Mouse (Mus musculus) natural killer cell, adult 2 months (primary cell): Measurements from ENCODE around the gene Maml3.
A peak's percentile ranks its signal among the peaks of the same experiment; 100 is the strongest.

Source experiments
- DNase-seq, 2 experiments: peaks; one replicate each; pipeline ENCODE4 v3.0.0; 2022; ENCODE audit warnings: low spot score in 2 of 2

Maml3 gene

DNA sequence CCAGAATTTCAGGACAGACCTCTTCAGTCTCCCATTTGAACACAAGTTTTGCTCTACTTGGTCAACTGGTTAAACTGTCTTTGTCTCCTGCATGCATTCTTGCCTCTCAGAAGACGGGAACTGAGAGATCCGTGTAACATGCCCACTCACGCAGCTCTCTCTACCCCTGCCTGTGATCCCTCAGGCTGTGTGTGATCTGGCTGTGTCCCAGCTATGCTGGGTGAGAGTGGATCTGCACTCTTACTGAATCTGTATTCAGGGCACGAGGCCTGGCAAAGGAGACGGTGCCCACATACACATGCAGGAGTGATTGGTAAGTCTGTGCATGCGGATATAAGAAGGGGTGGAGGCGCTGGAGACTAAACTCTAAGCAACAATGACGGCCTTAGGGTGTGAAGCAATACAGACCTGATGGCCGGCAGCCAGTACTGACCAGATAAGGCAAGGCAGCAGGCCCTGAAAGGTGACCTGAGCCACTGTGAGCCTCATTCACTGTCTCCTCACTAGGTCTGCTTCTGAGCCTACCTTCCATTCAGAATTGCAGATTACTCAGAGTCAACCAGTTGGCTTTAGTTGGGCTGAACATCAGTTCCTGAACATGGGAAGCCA lies 274.0 kb downstream of the Maml3 start:
- no peak for DNase-seq

DNA sequence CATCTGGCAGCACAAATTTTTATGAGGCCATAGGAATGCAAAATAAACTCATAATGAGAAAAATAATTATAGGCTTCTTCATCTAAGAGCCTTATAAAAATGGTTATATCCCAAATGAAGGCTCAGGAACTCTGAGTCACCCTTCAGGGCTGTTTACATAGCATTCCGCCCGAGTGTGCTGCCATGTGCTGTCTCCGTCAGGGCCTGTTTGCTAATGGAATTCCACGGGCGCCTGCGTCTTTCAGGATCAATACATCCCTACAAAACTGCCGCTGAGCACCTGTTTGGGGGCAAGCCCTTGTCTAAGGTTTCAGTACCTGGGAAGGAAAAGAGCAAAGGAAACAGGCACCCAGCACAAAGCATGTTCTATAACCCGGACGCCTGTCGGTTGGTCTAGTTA lies 279.3 kb downstream of the Maml3 start:
- DNase-seq = no peak

GRCm38 (mm10) chr3:51824506-51824905 lies 280.4 kb downstream of the Maml3 start:
- DNase-seq = no peak

- DNase-seq = no peak
Observed at GRCm38 (mm10) chr3:51821551-51821950, 283.3 kb downstream of the Maml3 start.

- DNase-seq = no peak
Observed at GRCm38 (mm10) chr3:51819109-51819508, 285.8 kb downstream of the Maml3 start.

DNA sequence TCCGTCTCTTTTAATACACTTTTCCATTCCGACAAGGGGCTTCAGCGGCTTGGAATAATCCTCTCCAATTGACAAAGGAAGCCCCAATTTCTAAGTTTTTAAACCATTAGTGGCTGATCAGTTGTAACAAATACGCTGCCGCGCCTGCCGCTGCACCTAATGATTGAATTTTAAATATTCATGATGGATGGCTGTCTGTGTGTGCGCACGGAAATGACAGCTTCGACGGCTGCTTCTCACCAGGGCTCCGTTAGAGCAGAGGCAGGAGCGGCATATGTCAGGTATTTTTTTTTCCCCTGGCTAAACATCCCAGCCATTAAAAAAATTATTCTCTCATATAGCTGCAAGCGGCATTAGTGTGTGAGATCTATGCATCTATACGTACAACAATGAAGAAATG lies 287.0 kb downstream of the Maml3 start:
- DNase-seq = no peak

- no peak for DNase-seq
Observed at GRCm38 (mm10) chr3:51817329-51817728, 287.5 kb downstream of the Maml3 start.

DNA sequence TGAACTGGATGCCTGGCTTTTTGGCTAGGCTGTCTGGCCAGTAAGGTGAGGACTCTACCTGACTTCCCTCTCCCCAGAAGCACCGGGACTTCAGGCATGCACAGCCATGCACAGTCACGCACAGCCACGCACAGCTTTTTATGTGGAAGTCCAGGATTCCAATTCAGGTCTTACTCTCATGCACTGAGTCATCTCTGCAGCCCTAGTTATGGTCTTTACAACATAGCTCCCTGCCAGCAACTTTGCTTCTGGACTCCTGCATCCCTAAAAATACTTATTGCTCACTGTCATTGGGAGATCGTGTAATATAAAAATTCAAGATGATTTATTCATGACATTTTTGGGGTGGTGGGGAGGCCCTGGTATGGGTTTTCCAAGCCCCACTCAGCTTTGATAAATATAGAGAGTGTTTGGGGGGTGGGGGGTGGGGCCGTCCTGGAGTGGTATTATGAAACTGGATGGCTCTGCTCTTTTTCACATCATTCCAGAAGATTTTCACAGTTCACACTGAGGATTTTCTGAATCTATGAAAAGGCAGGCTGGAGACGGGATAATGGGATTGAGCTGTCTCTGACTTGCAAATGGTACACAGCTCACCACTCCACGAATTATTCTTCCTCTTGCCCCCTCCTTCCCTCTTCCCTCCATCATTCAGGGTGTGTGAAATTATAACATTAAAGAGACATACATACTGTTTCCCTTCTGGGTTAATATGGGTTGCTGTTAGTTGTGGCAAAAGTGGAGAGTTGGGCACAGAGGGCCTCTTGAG lies 288.2 kb downstream of the Maml3 start:
- DNase-seq = no peak

DNA sequence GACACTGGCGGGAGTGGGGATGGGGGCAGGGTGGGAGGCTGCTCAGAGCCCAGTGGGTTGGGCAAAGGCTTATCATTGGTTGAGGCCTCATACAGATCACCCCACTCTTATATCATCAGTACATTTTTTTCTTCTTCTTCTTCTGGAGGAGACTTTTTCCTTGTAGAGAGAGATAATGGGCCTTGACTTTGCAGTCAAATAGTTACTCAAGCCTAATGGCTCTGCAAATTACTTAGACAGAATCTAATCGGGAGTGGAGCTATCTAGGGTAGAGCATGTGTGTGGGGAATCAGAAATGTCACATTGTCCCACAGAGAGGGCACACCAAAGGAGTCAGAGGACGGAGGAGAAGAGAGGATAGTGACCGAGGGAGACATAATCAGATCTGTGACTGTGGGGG lies 290.8 kb downstream of the Maml3 start:
- no peak for DNase-seq

DNA sequence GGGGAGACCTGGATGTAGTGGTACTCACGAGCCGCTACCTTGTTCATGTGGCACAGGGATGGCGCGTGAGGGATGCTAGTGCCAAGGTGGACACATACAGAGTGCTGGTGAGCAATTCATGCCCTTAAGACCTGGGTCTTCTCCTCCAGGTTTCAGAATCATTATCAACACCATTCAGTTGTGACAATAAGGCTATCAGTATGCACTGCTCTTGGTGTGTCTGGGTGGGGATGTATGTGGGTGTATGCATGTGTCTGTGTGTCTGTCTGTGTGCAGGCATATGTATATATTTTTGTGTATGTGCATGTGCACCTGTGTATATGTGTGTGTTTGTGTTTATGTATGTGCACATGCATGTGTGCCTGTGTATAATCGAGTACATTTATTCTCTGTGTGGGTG lies 291.7 kb downstream of the Maml3 start:
- no peak for DNase-seq

DNA sequence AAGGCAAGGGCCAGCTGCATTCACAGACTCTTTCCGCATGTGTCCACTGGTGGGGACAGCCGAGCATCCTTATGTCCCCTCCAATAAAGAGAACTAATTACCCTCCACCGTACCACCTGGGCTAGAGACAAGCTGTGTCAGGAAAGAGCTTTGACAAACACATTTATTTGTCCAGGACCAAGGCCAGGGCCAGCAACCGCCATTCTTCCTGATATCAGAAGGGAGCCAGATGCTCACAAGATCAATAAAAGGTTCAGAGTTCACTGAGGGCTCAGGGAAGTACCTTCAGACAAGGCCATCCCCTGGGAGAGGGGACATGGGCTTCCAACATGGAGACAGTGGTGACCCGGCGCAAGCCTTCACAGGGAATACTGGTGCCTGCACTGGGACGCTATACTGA lies 294.1 kb downstream of the Maml3 start:
- no peak for DNase-seq

GRCm38 (mm10) chr3:51809822-51810221 lies 295.1 kb downstream of the Maml3 start:
- no peak for DNase-seq

- DNase-seq = no peak
Observed at GRCm38 (mm10) chr3:51807981-51808870, 296.6 kb downstream of the Maml3 start.

DNA sequence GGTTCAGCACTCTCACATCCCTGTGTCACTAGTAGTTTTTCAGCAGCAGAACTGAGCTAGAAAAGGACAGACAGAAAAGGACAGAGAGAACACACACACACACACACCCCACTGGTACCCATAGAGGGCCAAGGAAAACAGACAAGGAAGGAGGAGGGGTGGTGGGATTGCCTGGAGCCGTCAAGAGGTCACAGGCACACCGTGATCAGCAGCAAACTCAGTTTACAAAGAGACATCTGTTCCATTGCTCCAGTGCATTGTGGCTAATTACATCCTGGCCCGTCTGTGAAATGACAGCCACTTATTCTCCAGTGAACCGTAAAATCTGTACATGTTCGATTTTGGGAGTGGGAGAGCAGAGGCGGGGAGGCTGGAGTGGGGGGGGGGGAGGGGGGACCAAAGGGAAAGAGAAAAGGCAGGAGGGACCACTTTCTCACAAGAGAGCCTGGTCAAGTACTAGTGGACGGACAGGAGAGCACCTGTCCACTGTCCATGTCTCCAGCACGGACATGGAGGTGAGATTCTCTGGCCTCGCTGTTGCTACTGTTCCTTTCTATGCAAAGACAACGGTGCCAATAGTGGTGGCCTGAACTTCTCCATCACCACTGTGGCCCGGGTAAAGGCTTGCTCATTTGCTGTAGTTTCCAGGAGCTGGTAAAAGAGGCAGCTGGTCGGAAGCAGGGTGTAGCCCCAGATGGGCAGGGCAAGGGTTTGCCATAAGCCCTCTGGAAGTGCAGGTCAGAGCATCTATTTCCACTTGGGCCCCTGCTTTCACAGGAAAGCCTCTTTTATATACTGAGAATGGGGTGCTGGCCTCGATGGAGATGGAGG lies 299.2 kb downstream of the Maml3 start:
- DNase-seq = no peak

GRCm38 (mm10) chr3:51803903-51804302 lies 301.0 kb downstream of the Maml3 start:
- DNase-seq = no peak

DNA sequence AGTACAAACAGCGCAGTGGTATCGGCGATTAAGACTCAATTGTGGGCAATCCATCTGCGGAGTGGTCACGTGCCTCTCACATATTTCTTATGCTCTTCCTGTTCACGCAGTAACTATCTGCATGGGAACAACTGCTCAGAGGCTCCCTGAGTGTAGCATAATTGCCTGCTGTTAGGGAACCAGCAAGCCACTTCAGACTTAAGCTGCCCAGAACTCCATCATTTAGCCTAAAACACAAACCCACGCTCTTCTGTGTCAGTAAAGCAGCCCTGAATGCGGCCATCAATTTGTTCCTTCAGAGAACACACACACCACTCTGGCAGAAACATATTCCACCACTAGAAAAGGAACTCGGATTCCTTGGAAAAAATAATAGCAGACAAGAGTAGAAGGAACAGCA lies 305.2 kb downstream of the Maml3 start:
- DNase-seq = no peak

DNA sequence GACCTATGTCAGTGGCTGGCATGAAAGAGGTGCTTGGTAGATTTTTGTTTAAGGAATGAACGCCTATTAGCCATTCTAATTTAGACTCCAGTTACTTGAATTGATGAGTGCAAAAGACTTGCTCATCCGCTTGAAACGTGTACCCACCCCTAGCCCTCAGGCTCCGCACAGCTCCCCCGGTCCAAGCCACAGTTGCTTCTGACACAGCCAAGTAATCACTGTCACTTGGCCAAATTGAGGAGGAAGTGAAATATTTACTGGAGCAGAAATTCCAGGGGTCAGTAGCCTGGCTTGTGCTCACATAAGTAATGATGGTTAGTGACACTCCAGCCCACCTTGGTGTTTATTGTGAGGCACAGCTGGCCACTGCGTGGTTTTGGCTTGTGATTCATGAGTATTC lies 308.0 kb downstream of the Maml3 start:
- peak in 1 of 2 experiments; percentile 8 for DNase-seq

GRCm38 (mm10) chr3:51796219-51796828 lies 308.6 kb downstream of the Maml3 start:
- DNase-seq = peak in 1 of 2 experiments; percentile 21

DNA sequence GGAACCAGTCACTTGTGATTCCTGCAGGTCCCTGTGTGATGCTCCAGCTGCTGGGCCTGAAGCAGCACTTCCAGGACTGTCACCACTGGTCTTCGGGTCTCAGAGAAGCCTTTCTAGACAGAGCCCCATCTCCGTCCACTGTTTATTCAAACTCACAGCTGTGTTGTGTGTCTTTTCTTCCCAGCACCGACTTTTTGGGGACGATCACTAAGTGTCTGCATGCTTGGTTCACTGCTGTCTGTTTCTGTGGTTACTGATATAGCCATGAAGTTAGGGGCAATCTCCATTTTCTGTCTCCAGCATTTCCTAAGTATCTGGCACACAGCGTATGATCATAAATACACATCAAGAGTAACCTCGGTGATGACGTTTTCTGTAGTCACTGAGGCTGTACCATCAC lies 313.3 kb downstream of the Maml3 start:
- no peak for DNase-seq

GRCm38 (mm10) chr3:51789389-51789904 lies 315.4 kb downstream of the Maml3 start:
- no peak for DNase-seq
